Mouse (Mus musculus): Measurements from ENCODE around the gene Psma7.
A peak's percentile ranks its signal among the peaks of the same experiment; 100 is the strongest.

Psma7 gene

DNA sequence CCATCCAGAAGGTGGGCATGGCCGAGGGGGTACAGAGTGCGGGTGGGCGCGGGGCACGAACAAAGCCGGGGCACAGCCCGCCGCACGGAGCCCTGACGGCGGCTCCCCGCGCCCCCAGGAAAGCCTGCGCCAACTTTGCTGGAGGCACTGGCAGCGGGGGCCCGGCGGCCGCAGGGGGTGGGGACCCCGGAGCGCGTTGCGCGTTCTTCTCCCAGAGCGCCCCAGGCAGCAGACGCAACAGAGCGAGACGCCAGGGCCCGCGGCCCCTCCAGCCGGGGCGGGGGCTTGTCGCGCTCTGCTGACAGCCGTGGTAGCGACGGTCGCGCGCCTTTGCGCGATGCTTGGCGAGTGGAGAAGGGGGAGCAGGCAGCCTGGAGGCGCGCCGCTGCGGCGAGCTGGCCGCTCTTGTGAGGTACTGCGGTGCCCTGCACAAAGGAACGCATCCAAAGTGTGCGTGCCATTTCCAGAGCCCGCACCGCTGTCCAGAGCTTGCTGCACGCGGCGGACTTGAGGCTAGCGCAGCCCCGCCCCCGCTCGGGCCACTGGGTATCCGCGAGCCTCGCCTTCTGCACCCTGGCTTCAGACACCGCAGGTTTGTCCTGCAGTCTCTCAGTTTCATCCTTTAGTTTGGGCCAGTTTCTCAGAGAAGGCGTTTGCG is 754 bp upstream of the Psma7 start:
- peak; percentile 57 to 60 for DNase-seq (ENCODE audit: low spot score in 2 of 2)

DNA sequence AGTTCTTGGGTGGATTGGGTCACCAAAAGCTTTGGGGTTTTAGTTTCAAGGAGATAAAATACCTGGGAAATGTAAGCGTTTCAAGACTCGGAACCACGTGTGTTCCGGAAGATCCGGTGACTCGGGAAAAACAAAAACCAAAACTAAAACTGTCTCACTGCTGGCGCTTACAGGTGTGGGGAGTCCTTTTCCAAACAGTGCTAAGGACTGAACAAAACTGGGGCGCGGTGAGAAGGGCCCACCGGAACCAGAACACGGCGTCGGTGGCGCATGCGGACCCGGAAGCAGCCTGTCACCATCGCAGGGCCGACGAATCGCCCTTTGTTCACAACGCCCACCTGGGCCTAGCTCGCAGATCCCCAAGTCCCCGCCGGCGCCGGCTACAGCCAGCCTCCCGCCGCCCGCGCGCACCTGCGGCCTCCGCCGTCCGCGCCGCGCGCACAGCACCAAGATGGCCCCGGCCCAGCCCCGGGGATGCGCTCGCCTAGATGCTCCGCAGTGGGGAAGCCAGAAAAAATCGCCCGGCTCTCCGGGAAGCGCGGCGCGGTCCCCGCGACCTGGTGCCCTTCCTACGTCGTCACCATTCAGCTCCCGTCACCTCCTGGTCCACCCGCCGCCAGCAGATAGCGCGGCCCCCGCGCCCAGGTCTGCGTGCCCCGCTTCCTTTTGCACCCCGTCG is 517 bp downstream of the Psma7 start:
- DNase-seq (ENCODE audit: low spot score in 2 of 2), result peak; percentile 30 to 50

DNA sequence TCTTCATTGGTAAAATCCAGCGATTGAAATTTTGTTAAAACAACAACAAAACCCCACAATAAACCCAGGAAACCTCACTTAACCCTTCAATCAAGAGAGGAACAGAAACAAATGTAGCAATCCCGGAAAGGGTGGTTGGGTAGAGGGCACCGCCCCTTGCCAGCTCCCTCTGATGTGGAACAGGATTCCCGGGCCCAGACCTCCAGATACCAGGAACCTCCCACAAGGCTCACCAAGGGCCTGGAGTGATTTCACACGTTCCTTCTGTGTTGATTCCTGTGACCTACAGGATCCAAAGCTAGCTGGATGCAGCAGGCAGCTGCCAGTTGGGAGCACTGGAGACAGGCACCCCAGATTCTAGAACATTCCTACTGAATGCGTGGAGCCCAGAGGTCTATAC is 1.8 kb downstream of the Psma7 start:
- DNase-seq (ENCODE audit: low spot score in 2 of 2), result no peak

GRCm38 (mm10) chr2:180034753-180035152 is 7.5 kb downstream of the Psma7 start:
- DNase-seq (ENCODE audit: low spot score in 2 of 2), result no peak

DNA sequence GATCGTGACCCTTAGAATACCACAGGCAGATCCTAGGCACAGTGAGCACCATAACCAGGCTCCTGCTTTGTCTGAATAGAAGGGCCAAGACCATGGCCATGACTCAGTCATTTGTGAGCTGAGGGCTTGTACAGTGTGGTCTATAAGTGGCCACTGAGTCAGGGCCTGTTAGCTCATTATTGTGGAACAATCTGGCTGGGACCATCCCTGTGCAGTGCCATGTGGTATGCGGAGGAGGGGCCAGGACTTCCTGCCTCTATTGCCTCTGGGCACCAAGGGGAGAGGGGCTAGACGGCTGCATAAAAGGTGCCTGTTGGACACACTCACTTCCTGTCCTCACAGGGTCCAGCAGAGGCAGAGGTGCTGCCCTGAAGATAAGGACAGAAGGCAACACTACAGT is 8.3 kb downstream of the Psma7 start:
- DNase-seq (ENCODE audit: low spot score in 2 of 2), result no peak

DNA sequence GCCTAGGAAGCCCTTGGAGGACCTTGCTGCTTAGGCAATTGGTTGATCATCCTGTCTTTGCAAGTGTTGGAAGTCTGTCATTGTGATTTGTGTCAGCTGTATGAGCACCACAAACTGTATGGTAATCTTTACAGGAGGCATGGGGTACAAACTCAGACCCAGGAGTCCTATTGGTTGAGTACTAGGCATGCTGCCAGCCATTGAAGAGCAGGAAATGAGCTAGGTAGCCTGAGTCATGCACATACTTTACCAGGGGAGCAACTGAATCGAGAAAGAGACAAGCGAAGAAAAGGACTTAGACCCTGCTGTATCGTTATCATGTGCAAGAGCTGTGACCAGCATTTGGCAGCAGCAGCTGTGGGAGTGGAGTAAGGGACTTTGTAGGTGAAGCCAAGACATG is 9.3 kb downstream of the Psma7 start:
- DNase-seq (ENCODE audit: low spot score in 2 of 2), result no peak

DNA sequence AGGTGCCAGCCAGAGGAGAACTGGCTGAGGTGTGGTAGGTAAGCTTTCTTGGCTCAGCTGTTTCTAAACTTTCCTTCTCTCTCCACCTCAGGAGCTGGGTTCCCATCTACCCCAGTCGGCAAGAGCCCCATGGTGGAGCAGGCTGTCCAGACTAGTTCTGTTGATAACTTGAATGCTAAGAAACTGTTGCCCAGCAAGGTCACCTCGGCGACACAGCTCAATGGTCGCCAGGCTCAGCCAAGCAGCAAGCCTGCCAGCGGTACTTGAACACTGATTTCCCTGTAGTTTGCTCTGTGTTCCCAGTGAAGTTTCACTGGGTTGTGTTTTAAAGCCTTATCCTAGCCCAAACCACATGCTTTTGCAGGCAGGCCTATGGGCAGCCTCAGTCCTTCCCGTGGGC is 11.0 kb downstream of the Psma7 start:
- DNase-seq (ENCODE audit: low spot score in 2 of 2), result no peak

GRCm38 (mm10) chr2:180027768-180028167 is 14.5 kb downstream of the Psma7 start:
- no peak for DNase-seq (ENCODE audit: low spot score in 2 of 2)

- DNase-seq (ENCODE audit: low spot score in 2 of 2), result no peak
Observed at GRCm38 (mm10) chr2:180025861-180026200, 16.4 kb downstream of the Psma7 start.

DNA sequence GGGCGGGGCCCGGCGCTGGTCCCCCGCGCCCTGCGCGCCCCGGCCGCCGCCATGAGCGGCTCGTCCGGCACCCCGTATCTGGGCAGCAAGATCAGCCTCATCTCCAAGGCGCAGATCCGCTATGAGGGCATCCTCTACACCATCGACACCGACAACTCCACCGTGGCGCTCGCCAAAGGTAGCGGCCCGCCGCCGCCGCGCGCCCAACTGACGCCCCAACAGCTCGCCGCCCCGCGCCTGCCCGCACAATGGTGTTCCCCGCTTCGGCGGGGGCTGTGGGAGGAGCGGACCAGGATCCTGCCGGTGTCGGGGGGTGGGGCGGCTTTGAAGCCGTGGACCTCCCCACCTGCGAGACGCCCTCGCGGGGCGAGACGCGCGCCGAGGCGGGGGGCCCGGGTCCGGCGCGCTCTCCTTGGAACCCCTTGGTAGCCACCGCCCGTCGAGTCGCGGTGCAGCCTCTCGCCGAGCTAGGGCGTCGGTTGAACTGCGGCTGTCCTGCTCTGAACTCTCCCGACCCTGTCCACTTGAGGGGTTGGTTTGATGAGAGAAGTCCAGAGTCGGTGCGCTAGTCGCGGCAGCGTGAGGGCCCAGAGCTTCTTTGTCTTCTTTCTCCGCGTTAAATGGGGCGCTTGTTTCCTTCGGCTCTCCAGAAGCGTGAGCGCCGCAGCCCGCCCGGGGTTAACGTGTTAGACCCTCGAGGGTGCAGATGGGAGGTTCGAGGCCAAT is 16.9 kb downstream of the Psma7 start:
- peak; percentile 47 to 48 for DNase-seq (ENCODE audit: low spot score in 2 of 2)

GRCm38 (mm10) chr2:180024401-180025098 is 17.7 kb downstream of the Psma7 start, which contains the start of gene Lsm14b:
Gene Lsm14b (plus strand): TSS chr2:180024987.
- peak; percentile 97 for DNase-seq (ENCODE audit: low spot score in 2 of 2)

DNA sequence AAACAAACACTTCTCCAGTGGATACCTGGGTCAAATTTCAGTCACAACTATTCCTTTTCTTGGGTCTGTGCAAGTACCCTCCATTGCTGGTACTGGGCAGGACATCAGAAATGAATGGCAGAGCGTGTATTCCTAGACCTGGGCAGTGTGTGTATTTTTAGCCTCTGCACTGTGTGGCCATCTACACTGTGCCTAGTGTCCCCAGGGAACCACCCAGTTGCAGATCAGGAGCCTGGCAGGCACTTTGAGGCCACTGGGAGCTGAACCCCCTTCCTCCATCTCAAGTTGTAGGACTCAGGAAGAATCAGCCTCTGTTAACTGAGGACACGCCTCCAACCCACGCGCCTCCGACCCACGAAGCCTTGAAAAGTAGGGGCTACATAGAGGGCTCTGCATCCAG is 19.5 kb downstream of the Psma7 start:
- DNase-seq (ENCODE audit: low spot score in 2 of 2), result no peak

DNA sequence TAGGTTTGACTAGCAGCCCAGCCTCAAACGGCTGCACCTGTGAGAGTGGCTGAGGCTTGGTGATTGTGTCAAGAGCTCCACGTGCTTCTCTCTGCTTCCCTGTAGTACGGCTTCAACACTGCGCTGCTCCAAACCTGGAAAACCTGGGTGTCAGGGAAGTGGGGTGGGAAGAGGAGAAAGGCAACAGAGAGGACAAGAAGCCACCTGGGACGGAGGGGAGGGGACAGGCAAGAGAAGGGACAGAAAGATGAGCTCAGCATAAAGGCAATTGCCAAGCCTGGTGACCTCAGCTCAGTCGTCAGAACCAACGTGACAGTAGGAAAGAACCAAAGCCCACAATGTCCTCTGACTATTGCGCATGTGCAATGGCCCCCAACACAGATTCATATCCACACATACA is 21.3 kb downstream of the Psma7 start:
- DNase-seq (ENCODE audit: low spot score in 2 of 2), result no peak

DNA sequence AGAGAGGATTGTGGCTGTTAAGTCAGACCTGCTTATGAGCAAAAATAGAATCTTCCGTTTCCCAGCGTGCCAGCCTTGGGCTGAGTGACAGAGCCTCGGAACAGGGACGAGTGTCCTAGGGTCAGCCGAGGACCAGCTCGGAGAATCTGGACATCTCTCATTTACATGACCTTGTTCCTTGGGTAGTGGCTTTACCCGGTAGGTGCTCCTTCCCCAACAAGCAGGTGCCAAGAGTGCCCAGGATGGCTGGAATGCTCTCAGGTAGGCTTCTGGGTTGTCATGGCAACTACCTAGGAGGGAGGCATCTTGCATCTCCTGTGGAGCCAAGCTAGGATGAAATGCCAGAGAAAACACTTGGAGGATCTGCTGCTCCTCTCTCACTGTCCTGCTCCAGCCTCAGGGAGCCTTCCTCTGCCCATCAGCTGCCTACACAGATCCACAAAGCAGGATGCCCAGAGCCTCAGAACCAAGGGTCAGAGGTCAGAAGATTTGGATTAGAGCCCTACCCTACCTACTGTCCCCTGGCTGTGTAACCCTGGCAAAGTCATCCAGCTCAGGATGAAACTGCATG is 22.1 kb downstream of the Psma7 start:
- DNase-seq (ENCODE audit: low spot score in 2 of 2), result no peak

DNA sequence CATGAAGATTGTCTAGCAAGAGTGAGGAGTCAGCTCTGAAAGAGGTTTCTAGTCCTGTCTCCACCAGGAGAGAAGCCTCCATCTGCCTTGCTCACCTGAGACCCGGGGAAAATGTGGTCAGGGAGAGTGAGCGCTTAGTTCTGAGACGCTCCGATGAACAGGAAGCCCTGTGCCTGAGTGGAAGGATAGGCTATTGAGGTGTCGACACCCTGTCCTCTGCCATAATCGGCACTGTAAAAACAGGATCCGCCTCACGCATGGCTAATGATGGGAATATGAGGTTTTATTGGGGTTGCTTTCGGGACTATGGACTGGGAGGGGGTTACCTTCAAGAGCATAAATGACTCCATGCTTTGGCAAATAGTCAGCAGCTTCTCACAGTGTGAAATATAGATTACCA is 23.7 kb downstream of the Psma7 start:
- DNase-seq (ENCODE audit: low spot score in 2 of 2), result no peak

DNA sequence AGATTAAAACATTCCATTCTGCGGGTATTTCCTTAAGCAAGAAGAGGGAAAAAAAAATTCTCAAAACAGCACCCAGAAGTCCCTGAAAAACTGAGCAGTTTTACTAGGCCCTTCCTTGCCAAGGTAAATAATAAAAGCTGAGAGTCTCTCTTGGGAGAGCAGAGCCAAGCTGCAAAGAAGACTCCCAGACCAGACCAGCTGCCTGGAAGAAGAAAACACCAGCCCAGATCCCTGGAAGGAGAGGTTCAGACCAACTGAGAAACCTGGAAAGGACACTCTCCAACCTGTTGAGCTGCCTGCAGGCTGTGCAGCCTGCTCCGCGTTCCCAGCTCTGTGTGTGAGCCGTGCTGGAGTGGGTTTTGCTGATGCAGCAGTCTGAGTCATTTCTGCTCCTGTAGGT is 24.6 kb downstream of the Psma7 start:
- no peak for DNase-seq (ENCODE audit: low spot score in 2 of 2)

- DNase-seq (ENCODE audit: low spot score in 2 of 2), result no peak
Observed at GRCm38 (mm10) chr2:180013686-180014085, 28.5 kb downstream of the Psma7 start.

GRCm38 (mm10) chr2:180011370-180011769 is 30.9 kb downstream of the Psma7 start:
- no peak for DNase-seq (ENCODE audit: low spot score in 2 of 2)

DNA sequence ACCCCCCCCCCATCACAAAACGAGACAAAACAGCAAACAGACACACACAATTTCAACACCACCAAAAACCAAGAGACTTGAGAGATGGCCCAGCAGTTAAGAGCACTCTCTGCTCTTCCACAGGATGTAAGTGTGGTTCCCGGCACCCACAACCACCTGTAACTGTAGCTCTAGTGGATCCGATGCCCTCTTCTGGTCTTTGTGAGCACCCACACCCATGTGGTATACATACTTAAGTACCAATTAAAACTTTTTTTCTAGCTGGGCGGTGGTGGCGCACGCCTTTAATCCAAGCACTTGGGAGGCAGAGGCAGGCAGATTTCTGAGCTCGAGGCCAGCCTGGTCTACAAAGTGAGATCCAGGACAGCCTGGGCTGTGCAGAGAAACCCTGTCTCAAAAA is 31.5 kb downstream of the Psma7 start:
- no peak for DNase-seq (ENCODE audit: low spot score in 2 of 2)

DNA sequence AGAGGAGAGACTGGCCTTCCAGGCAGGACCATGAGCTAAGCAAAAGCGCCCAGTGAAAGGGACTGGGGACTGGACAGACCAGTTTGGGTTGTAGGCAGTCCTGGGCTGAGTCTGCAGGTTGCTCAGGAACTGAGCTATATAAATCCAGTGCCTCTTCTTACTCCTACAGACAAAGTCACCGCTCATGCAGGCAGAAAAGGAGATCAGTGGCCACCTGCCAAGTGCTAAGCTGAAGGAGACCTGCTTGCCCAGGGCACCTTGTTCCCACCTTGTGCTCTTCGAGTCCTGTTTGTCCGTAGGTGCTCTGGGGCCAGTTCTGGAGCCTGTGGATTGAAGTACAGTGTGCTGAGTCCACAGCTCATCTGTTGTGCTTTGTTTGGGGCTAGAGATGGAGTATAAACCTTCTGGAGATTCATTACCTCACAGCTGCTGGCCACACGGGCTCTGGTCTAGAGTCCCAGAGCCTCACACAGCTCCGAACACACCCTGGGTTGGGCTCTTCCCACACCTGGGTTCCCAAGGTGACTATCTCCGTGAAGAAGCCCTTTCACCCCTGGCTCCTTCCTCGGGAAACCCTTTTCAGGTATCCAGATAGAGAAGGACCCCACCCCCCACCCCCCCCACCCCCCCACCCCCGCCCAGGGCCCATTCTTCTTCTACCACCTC is 35.7 kb downstream of the Psma7 start:
- no peak for DNase-seq (ENCODE audit: low spot score in 2 of 2)

- no peak for DNase-seq (ENCODE audit: low spot score in 2 of 2)
Observed at GRCm38 (mm10) chr2:180005656-180006351, 36.4 kb downstream of the Psma7 start.

All from right cerebral cortex, postnatal 36 days (tissue).